Mouse (Mus musculus): ENCODE data around the gene Mrps33.

Gene Mrps33

DNA sequence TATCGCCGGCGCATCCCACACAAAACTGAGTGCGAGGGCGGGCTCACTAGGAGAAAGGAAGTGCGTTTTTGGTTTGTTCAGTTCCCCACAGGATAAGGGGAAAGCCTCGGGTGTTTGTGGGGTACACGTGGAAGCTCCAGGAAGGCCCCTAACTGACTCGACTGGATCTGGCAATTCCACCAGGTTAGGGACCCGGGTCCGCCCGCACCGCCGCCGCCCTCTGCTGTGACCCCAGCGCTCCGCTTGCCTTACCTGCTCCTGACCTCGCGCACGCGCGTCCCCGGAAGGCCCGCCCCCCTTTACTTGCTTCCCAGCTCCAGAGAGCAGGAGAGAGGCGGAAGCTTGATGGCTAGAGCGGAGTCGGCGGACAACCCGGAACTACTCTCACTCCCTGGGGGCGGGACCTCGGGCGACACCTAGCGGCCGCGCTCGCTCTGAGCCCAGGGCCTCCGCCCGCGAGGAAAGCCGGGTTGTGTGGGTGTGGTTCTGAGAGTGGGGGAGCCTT lies at the start of gene Mrps33:
Mrps33 (minus strand) TSS at position 377 of the 505 bp plus-strand sequence.
- peak; percentile 94 to 95 for DNase-seq (ENCODE audit: low spot score in 2 of 2)

- DNase-seq (ENCODE audit: low spot score in 2 of 2): no peak
These were observed 38.9 kb upstream of the Mrps33 start for GRCm38 (mm10) chr6:39849667-39850066.

GRCm38 (mm10) chr6:39848766-39849165 lies 38.0 kb upstream of the Mrps33 start:
- DNase-seq (ENCODE audit: low spot score in 2 of 2): no peak

GRCm38 (mm10) chr6:39847538-39847937 lies 36.8 kb upstream of the Mrps33 start:
- no peak for DNase-seq (ENCODE audit: low spot score in 2 of 2)

- DNase-seq (ENCODE audit: low spot score in 2 of 2): no peak
These were observed 33.0 kb upstream of the Mrps33 start for GRCm38 (mm10) chr6:39843698-39844342.

GRCm38 (mm10) chr6:39828736-39829135 lies 17.9 kb upstream of the Mrps33 start:
- DNase-seq (ENCODE audit: low spot score in 2 of 2): no peak

- DNase-seq (ENCODE audit: low spot score in 2 of 2): no peak
These were observed 10.5 kb upstream of the Mrps33 start for GRCm38 (mm10) chr6:39821241-39821640.

DNA sequence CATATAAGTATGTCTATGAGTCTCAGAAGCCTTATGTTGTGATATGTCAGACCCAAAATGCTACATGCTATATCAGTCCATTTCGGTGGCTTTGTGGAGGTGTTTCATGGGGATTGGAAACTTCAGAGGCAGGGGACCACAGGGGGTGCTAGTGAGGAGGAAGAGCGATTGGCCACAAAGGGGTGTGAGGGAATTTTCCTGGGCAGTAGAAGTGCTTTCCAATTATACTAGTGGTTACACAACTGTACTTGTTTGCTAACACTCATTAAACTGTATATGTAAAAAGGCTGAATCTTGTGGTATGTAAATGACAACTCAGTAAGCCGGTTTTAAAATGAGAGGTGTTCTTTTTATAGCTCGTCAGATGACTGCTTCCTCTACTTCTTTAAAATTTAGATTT lies 8.1 kb upstream of the Mrps33 start:
- DNase-seq (ENCODE audit: low spot score in 2 of 2): no peak

DNA sequence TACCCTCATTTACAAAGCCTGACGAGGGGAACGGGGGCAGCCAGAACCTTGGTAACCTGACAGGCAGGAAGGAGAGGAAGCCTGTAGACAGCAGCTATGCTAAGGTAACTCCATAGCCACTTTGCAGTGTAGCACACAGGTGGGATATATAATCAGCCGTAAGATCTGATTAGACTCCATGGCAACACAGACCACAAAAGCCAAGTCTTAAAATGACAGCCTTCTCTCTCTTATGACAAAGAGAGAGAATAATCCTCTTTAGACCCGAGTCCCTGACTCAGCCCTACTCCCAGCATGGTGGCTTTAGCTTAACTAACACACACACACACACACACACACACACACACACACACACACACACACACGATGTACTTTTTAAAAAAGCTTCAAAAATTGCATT lies 2.3 kb downstream of the Mrps33 start:
- DNase-seq (ENCODE audit: low spot score in 2 of 2): no peak

- no peak for DNase-seq (ENCODE audit: low spot score in 2 of 2)
These were observed 3.7 kb downstream of the Mrps33 start for GRCm38 (mm10) chr6:39807050-39807560.

DNA sequence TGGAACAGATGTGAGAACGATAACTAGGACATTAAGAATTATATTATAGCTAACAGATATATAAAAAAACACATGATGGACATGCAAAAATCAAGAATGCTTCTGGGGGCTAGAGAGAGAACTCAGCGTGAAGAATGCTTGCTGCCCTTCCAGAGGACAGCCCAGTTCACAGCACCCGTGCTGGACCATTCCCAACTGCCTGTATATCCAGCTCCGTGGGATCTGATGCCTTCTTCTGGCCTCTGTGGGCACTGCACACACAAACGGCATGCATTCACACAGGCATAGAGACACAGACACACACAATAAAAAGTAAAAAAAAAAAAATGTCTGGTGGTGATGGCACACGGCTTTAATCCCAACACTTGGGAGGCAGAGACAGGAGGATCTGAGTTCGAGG lies 4.5 kb downstream of the Mrps33 start:
- DNase-seq (ENCODE audit: low spot score in 2 of 2): no peak

GRCm38 (mm10) chr6:39805916-39806315 lies 4.9 kb downstream of the Mrps33 start:
- DNase-seq (ENCODE audit: low spot score in 2 of 2): no peak

DNA sequence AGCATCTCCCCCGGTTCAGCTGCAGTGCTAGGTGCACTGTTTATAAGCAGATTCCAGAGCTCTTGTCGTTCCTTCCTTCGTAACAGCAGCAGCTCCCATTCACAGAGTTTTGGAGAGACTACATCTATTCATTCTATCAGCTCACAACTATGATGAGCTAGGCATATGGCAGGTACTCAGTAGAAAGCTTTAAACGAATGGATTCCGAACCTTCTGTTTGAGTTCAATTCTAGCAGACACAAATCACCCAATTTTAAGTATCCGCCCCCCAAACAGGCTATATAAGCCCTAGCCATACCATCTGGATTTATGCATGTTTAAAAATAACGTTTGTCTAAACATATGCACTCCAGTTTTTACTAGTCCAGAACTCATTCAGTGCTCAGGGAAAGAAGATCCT lies 9.8 kb downstream of the Mrps33 start:
- DNase-seq (ENCODE audit: low spot score in 2 of 2): no peak

DNA sequence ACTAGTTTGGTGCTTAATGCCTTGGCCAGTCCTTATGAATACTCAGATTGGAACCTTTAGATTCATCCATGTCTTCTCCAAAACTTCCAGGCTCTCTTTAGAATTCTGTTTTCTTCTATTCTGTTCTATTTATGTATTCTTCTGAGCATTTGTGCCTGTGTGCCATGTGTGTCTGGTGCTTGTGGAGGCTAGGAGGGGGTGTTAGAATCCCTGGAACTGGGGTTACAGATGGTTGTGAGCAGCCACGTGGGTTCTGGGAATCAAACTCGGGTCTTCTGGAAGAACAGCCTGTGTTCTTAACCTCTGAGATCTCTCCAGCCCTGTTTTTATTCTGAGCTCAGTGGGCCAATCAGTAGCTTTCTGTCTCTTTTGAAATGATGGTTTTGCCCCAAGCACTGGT lies 13.7 kb downstream of the Mrps33 start:
- DNase-seq (ENCODE audit: low spot score in 2 of 2): no peak

- DNase-seq (ENCODE audit: low spot score in 2 of 2): no peak
These were observed 14.6 kb downstream of the Mrps33 start for GRCm38 (mm10) chr6:39796150-39796549.

GRCm38 (mm10) chr6:39791806-39792205 lies 19.0 kb downstream of the Mrps33 start:
- no peak for DNase-seq (ENCODE audit: low spot score in 2 of 2)

DNA sequence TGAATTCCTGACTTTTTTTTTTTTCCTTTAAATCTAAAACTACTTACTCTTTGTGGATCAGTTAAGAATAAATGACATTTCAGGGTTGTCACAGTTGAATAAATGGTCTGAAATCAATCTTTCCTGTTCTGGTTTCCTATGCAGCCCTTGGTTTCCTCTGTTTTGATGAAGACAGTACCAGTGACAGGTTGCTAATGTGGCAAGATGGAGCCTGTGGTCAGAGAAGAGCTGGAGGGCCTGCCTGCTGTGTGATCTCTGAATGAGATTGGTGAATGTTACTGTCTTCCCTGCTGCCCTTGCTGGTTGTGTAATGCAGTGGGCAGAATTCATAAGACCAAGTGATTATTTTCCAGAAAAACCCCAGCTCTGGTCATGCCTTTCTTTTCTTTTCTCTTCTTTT lies 22.4 kb downstream of the Mrps33 start:
- no peak for DNase-seq (ENCODE audit: low spot score in 2 of 2)

DNA sequence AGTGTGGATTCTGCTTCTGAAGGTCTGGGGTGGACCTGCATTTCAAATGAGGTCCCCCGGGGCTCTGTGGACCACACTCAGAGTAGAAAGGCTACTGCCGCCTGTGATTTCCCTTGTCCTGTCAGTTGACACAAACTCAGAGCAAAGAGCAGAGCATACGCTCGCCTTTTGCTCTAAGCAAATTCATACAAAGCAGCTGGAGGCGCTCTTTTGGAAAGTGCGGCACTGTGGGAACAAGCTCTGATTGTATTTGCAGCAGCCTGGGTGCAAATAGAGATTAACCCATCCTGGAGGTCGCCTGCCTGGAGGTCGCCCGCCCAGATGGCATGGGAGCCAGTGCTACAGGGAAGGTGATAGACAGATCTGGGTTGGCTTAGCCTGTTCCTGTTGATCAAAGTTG lies 23.0 kb downstream of the Mrps33 start:
- DNase-seq (ENCODE audit: low spot score in 2 of 2): no peak

DNA sequence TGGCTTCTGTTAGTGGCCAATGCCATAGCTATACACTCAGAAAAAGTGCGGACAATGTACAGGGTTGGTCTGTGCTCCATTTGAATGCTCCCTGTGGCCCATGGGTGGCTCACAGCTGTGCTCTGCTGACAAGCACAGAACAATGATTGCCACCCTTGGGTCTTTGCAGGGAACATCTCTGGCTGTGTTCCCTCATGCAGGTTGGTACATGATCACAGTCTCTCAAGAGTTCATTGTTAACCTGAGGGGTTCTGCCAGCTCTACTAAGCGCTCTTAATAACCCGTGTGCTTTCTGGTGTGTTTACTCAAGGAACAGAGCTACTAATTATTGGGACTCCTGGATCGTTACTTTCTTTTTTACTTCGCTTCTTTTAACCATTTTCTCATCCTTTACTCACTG lies 24.8 kb downstream of the Mrps33 start:
- no peak for DNase-seq (ENCODE audit: low spot score in 2 of 2)

- DNase-seq (ENCODE audit: low spot score in 2 of 2): no peak
These were observed 27.3 kb downstream of the Mrps33 start for GRCm38 (mm10) chr6:39783521-39783920.

- DNase-seq (ENCODE audit: low spot score in 2 of 2): peak in 1 of 2 experiments; percentile 23
These were observed 28.2 kb downstream of the Mrps33 start for GRCm38 (mm10) chr6:39782618-39783017.

DNA sequence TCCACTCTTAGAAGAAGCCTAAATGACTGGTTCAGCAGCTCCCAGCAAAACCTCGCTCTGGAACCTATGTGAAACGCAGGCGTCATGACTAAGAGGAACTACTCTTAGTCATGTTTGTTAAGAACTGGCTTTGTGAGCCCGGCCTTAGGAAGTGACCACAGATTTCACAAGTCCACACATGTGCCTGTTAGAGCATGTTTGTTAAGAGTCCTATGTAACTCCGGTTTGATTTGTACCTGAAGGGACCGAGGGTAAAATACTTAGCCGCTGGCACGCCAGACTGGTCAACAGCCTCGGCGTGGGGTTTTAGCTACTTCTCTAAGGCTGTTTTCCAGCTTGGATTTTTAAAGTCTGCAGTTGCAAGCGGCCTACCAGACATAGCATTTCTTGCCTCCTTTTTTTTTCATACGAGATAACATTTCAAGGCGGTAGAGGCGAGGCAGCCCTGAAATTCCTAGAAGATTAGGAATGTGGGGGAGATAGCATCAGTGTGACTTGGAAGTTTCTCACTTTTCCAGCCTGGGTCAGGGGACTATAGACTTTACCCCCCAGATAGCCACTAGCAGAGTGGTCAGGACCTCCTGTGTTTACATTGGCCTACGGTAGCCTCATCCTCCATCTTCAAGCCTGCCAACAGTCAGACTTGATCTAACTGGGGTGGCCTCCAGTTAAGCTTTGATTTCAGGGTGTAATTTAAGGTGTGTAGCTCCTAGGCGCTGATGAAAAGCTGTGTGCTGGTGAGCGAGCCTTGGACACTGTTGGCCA lies 28.8 kb downstream of the Mrps33 start:
- DNase-seq (ENCODE audit: low spot score in 2 of 2): peak; percentile 33 to 59
